Mouse (Mus musculus): Measurements from ENCODE around the gene Rxfp3. TPM values are rescaled to one million over a fixed set of nuclear protein-coding genes. Genes with fewer than 3 reads are reported as not detected.

Rxfp3 gene
- polyA plus RNA-seq, 1 experiment from 2014 or later, result not detected

DNA sequence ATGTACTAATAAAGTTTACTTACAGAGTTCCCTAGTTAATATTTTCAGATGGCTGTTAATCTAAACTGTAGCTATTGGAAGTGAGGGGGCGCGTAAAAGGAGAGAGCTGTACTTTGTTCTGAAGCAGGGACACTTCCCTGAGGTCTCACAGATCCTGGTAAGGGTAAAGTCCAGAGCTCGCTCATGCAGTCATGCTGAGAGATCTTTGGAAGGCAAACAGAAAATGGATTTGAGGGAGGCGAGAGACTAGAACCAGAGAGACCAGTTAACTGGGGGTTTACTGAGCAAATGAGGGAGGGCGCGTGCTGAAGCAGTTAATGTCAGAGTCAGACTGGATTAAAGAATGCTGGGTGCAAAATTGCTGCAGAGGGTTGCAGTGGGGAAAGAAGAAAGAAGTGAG lies 52.0 kb downstream of the Rxfp3 start:
- no peaks in the 10 kb centered on the region for H3K36me3 ChIP-seq (ENCODE audit: control insufficient read depth, insufficient read depth)
- WGBS (ENCODE audit: insufficient replicate concordance), result 53% methylated on average over 6 of the region's 6 CpGs
- ATAC-seq (ENCODE audit: low read depth), result peak; percentile 38
- peak overlapping the region; percentile 12; the same call in 1 of the 2 replicates for H3K9ac ChIP-seq (ENCODE audit: low read depth, low read length)
- peak overlapping the region; percentile 75 for H3K27ac ChIP-seq (ENCODE audit: low read length)
- no peaks in the 10 kb centered on the region for H3K9me3 ChIP-seq (replicated peaks; ENCODE audit: control insufficient read depth, low read length)
- no peaks in the 10 kb centered on the region; the same call in none of the 2 replicates for H3K4me1 ChIP-seq (ENCODE audit: control insufficient read depth, low read depth, low read length)
- no peaks in the 10 kb centered on the region for H3K27me3 ChIP-seq (ENCODE audit: control insufficient read depth, insufficient read depth, low read depth, low read length)
- H3K4me3 ChIP-seq (ENCODE audit: low read depth, low read length), result no peak overlapping the region
- peak overlapping the region; percentile 24; the same call in 1 of the 2 replicates for H3K4me2 ChIP-seq (ENCODE audit: low read depth, low read length)

Other genes starting within 250 kb of the Rxfp3 start
- gene C1qtnf3, start 85.7 kb downstream of the Rxfp3 start, polyA plus RNA-seq (2015; fragmentation: Nextera tagmentation; extraction: Ambion mirVana), result 0.46 and 0.60 TPM in 2 replicates
- gene Amacr, start 56.2 kb downstream of the Rxfp3 start, polyA plus RNA-seq (2015; fragmentation: Nextera tagmentation; extraction: Ambion mirVana), result 24.0 and 26.6 TPM in 2 replicates
- 0.05 TPM in 1 of 2 replicates, not detected in the other for gene Slc45a2, start 37.3 kb downstream of the Rxfp3 start, polyA plus RNA-seq (2015; fragmentation: Nextera tagmentation; extraction: Ambion mirVana)
- gene Adamts12, start 26.8 kb upstream of the Rxfp3 start, polyA plus RNA-seq (2015; fragmentation: Nextera tagmentation; extraction: Ambion mirVana), result 0.26 and 0.34 TPM in 2 replicates